Mouse (Mus musculus): ENCODE data around the gene Fcf1. TPM values are rescaled to one million over a fixed set of nuclear protein-coding genes. Genes with fewer than 3 reads are reported as not detected.

Fcf1 gene
- 82.8 and 84.3 TPM in 2 replicates for polyA plus RNA-seq (2015; fragmentation: Nextera tagmentation; extraction: Ambion mirVana)

DNA sequence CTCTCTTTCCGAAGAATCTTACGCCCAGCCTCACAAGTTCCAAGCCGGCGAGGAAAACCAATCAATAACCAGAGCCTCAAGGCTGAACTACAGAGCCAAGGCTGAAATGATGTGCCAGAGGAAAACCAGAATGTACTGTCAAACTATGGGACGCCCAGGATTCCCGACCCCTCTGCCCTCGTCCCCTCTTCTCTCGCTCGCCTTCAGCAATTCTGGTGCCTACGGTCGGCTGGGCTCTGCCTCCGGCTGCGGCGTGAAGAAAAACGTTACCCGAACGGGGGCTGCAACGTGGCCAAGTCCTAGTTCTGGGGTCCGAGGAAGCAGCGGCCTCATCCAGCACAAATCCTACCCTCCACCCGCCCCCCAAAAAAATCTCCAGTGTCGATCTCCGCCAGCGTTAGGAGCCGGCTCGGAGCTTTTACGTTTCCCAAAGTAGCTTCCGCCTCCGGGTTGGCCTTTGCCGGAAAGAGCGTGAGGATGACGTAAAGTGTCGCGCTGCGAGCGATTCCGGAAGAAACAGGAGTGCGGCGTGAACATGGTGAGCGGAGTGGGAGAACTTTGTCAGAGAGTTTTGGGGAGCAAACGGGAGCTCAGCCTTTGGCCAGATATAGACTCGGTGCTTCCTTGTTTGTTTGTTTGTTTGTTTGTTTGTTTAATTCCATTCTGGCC lies at the start of gene Fcf1, which contains the start of gene Arel1:
Fcf1 (plus strand) TSS at position 470 of the 669 bp plus-strand sequence.
Arel1 (minus strand) TSS at position 473 of the 669 bp plus-strand sequence.

DNA sequence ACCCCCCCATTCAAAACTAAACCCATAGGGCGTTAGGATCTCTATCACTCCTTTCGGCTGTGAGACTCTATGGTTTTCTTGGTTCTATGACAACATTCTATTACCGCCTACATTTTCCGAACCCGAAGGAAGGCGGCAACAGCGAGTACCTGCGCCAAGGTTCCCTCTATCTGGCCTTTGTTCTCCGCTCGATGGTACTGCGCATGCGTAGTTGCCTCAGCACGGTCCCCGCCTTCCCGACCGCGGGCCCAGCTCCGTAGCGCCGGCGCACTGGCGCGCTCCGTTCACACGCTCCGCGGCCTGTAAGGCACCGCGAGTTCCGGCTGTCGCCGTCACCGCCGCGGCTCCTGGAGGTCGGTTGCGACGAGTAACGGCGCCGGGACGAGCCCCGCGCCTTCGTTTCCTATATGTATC lies 25.4 kb downstream of the Fcf1 start, which contains the start of gene Ylpm1:
Ylpm1 (plus strand) TSS at position 239 of the 414 bp plus-strand sequence.

Other genes with a start within 250 kb of the Fcf1 start
- gene Npc2, start 197.7 kb upstream of the Fcf1 start, polyA plus RNA-seq (2015; fragmentation: Nextera tagmentation; extraction: Ambion mirVana), result 53.4 and 53.5 TPM in 2 replicates
- 115 TPM in 2 replicates for gene Isca2, start 197.6 kb upstream of the Fcf1 start, polyA plus RNA-seq (2015; fragmentation: Nextera tagmentation; extraction: Ambion mirVana)
- gene Ltbp2, start 94.4 kb upstream of the Fcf1 start, polyA plus RNA-seq (2015; fragmentation: Nextera tagmentation; extraction: Ambion mirVana), result 2.0 and 2.3 TPM in 2 replicates
- 5.2 and 6.0 TPM in 2 replicates for gene Arel1, start within 50 bp of the Fcf1 start, polyA plus RNA-seq (2015; fragmentation: Nextera tagmentation; extraction: Ambion mirVana)
- 10.1 and 13.2 TPM in 2 replicates for gene Ylpm1, start 25.4 kb downstream of the Fcf1 start, polyA plus RNA-seq (2015; fragmentation: Nextera tagmentation; extraction: Ambion mirVana)
- 2.4 and 3.4 TPM in 2 replicates for gene Prox2, start 139.9 kb downstream of the Fcf1 start, polyA plus RNA-seq (2015; fragmentation: Nextera tagmentation; extraction: Ambion mirVana)
- 92.6 and 93.3 TPM in 2 replicates for gene Dlst, start 139.9 kb downstream of the Fcf1 start, polyA plus RNA-seq (2015; fragmentation: Nextera tagmentation; extraction: Ambion mirVana)
- 0.31 and 0.35 TPM in 2 replicates for gene Rps6kl1, start 180.4 kb downstream of the Fcf1 start, polyA plus RNA-seq (2015; fragmentation: Nextera tagmentation; extraction: Ambion mirVana)
- 6.5 and 6.8 TPM in 2 replicates for gene Pgf, start 206.9 kb downstream of the Fcf1 start, polyA plus RNA-seq (2015; fragmentation: Nextera tagmentation; extraction: Ambion mirVana)
- 48.3 and 54.9 TPM in 2 replicates for gene Eif2b2, start 248.6 kb downstream of the Fcf1 start, polyA plus RNA-seq (2015; fragmentation: Nextera tagmentation; extraction: Ambion mirVana)

Measured in urinary bladder, postnatal 0 days (tissue).